Mouse (Mus musculus) mouse embryonic stem cell (cell line): ENCODE results near the gene Islr2.

Experiments
- in situ Hi-C, 2 experiments: fragments of 300-500 bp; cut with MboI; formaldehyde crosslinking; loops; 1 replicate in 1 of 2; 3 replicates in 1 of 2; pipeline ENCODE4 v1.14.3; 2019 to 2020; ENCODE audit warnings: low sequenced_read_pairs in 2 of 2, low pct_unique_long_range_greater_than_20kb in 1 of 2, mixed read lengths in 1 of 2; ENCODE audit not compliant: unreplicated experiment in 1 of 2

The Islr2 gene

GRCm38 (mm10) chr9:58203516-58204447, at the start of gene Islr2, which contains the start of gene Islr:
Gene Islr2 (minus strand): TSS chr9:58204319.
Gene Islr (minus strand): TSS chr9:58204306.
- in situ Hi-C loops = loop anchor here (5.0 kb wide), 2 partner anchors 151 to 166 kb away; no protein-coding TSS in a partner anchor

GRCm38 (mm10) chr9:58253805-58254122, 49.6 kb upstream of the Islr2 start:
- in situ Hi-C loops = loop anchor here in 1 of 2 experiments (25.0 kb wide), 1 partner anchor 741 kb away; the partner anchor contains the start of genes Cox5a and Rpp25

GRCm38 (mm10) chr9:58253033-58253804, 49.1 kb upstream of the Islr2 start, which contains the start of gene Stoml1:
Gene Stoml1 (plus strand): TSS chr9:58253164.
- in situ Hi-C loops = loop anchor here in 1 of 2 experiments (25.0 kb wide), 1 partner anchor 741 kb away; the partner anchor contains the start of genes Cox5a and Rpp25

- in situ Hi-C loops = loop anchor here in 1 of 2 experiments (25.0 kb wide), 1 partner anchor 738 kb away; the partner anchor contains the start of genes Cox5a and Rpp25
Measured at GRCm38 (mm10) chr9:58250730-58251129, 46.6 kb upstream of the Islr2 start.

GRCm38 (mm10) chr9:58250322-58250721, 46.2 kb upstream of the Islr2 start:
- in situ Hi-C loops = loop anchor here in 1 of 2 experiments (25.0 kb wide), 1 partner anchor 738 kb away; the partner anchor contains the start of genes Cox5a and Rpp25

GRCm38 (mm10) chr9:58249592-58250192, 45.6 kb upstream of the Islr2 start, which contains the start of gene Pml:
Gene Pml (minus strand): TSS chr9:58249786.
- in situ Hi-C loops = loop anchor here in 1 of 2 experiments (25.0 kb wide), 1 partner anchor 737 kb away; the partner anchor contains the start of genes Cox5a and Rpp25

- in situ Hi-C loops = no loop called here
Measured at GRCm38 (mm10) chr9:58248746-58249413, 44.8 kb upstream of the Islr2 start.

- in situ Hi-C loops = no loop called here
Measured at GRCm38 (mm10) chr9:58247064-58247759, 43.1 kb upstream of the Islr2 start.

- in situ Hi-C loops = no loop called here
Measured at GRCm38 (mm10) chr9:58246083-58246591, 42.0 kb upstream of the Islr2 start.

- in situ Hi-C loops = loop anchor here in 1 of 2 experiments (5.0 kb wide), 1 partner anchor 39 kb away; no protein-coding TSS in a partner anchor
Measured at GRCm38 (mm10) chr9:58243696-58244095, 39.6 kb upstream of the Islr2 start.

GRCm38 (mm10) chr9:58242696-58243095, 38.6 kb upstream of the Islr2 start:
- in situ Hi-C loops = loop anchor here in 1 of 2 experiments (5.0 kb wide), 1 partner anchor 40 kb away; no protein-coding TSS in a partner anchor

GRCm38 (mm10) chr9:58241780-58242485, 37.8 kb upstream of the Islr2 start:
- in situ Hi-C loops = loop anchor here in 1 of 2 experiments (5.0 kb wide), 1 partner anchor 40 kb away; no protein-coding TSS in a partner anchor

- in situ Hi-C loops = no loop called here
Measured at GRCm38 (mm10) chr9:58234502-58235015, 30.4 kb upstream of the Islr2 start.

GRCm38 (mm10) chr9:58232374-58232773, 28.3 kb upstream of the Islr2 start:
- in situ Hi-C loops = no loop called here

- in situ Hi-C loops = no loop called here
Measured at GRCm38 (mm10) chr9:58231746-58232145, 27.6 kb upstream of the Islr2 start.
